Mouse (Mus musculus) granulocyte monocyte progenitor cell, adult 5-6 weeks (primary cell): ENCODE measurements around the gene Scel. TPM values are rescaled to one million over a fixed set of nuclear protein-coding genes. Genes with fewer than 3 reads are reported as not detected.
A peak's percentile ranks its signal among the peaks of the same experiment; 100 is the strongest.

Experiments used
- ATAC-seq: replicated peaks from 2 replicates; pipeline ENCODE4 v1.8.0; 2016; ENCODE audit warnings: mild to moderate bottlenecking, moderate TSS enrichment, inconsistent platforms; ENCODE audit not compliant: poor library complexity, severe bottlenecking
- total RNA-seq, 2 experiments: library from RNA; stranded (forward) in 1 of 2; stranded (reverse) in 1 of 2; fragments of 200-712, 200-1000 nt in 1 of 2; fragments of >200 nt in 1 of 2; fragmentation: Nextera tagmentation in 1 of 2; gene quantifications; 2 replicates each; pipeline ENCODE4 v1.2.3; 2014 to 2017

Gene Scel
- total RNA-seq, 2 experiments from 2014 or later, result not detected

DNA sequence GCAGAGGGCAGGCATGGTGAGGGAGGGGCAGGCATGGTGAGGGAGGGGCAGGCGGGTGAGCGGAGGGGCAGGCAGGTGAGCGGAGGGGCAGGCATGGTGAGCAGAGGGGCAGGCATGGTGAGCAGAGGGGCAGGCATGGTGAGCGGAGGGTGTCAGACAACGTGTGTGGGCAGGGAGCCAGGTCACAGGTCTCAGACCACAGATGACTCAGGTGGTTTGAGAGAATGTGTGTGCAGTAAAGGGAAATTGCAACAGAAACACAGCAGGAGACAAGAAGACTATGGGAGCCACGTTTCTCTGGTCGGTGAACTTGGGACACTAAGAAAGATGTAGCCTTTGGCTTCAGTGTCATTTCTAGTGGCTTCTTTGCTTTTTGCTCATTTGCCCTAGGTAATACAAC is 8.6 kb upstream of the Scel start:
- peak; percentile 85 for ATAC-seq

DNA sequence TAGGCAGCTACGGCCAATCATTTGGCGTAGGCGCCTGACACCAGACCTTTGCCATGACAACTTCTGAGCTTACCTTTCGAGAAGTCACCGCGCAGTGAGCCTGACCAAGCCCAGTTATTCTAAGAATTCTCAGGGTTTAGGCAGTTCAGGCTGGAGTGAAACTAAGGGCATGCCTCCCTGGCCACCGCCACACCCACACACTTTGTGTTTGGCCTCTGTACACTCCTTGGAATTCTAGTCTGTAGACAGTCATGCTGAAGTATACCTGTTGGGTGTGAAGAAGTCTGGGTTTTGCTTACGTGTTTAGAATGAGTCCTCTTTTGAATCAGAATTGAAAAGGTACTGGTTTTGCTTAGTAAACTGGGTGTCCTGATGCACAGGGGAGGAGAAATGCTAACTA is 3.6 kb upstream of the Scel start:
- ATAC-seq, result no peak

DNA sequence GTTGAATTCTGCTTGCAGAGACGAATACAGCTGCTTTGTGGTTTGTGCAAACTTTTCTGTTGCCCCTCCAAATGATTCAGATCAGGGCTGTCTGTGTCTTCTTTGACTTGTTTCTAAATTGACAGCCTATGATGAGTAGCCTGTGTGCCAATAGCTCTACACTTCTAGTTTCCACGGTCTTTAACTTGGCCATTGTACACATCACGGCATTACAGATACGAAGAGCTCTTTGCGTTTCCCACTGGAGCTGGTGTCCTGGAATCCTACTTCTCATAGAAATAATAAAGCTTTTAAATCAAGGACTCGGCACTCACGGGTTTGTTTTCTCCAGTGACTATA is 300 bp downstream of the Scel start:
- no peak for ATAC-seq

DNA sequence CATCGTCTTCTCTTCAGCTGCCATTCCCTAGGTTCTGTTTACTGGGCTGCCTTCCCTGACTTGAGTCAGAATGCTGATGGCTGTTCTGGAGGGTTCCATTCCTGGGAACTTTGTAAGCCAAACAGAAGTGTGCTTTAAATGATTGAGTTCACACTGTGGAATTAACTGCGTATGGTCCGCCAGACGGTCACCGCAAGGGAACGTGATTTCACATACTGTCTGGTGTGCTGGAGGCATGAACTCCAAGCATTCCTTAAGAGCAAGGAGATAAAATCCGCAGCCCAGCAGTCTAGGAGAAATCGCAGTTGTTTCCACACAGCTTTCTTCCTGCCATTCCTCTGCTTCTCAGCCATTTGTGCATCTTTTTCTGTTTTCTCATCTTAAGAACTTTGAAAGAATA is 2.3 kb downstream of the Scel start:
- no peak for ATAC-seq

DNA sequence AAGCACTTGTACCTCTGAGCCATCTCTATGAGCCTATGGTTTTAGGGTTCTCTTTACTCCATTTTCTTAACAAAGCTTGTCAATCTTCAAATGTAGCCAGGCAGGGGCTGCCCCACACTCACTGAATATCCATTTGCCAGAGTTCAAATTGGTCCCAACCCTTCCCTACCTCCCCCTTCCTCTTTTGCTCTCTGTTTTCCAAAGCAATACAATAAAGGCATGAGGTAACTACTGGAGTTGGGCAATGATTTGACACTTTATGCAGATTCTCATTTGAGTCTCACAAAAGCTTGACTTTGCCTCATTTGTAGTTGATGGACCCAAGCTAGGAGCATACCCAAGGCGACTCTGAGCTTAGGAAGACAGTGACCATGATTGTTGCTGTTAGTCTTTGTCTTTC is 13.1 kb downstream of the Scel start:
- ATAC-seq, result peak; percentile 42

DNA sequence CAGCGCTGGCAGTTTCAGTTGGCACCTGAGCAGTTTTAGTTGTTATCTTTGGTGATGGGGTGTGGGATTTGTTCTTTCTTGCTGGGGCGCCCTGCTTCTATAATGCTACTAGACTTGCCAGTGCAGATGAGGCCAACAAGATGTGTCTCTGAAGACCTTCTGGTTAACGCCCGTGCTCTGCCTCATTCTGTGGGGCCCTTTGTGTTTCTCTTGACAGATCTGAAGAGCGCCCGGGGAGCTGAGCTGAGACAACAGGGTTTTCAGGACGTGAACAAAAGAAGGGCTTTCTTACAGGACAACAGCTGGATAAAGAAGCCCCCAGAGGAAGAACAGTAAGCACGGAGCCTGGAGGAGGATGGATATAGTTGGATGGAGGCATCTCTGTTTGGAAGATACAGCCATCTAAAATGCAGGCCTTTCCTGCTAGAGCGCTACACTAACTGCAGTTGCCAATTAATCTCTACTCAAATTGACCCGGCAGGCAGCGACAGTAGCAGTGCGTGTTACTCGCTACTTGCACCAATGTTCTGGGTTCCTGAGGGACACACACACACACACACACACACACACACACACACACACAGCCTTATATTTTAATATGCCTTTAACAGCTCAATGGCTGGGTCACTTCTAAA is 16.7 kb downstream of the Scel start:
- no peak for ATAC-seq

DNA sequence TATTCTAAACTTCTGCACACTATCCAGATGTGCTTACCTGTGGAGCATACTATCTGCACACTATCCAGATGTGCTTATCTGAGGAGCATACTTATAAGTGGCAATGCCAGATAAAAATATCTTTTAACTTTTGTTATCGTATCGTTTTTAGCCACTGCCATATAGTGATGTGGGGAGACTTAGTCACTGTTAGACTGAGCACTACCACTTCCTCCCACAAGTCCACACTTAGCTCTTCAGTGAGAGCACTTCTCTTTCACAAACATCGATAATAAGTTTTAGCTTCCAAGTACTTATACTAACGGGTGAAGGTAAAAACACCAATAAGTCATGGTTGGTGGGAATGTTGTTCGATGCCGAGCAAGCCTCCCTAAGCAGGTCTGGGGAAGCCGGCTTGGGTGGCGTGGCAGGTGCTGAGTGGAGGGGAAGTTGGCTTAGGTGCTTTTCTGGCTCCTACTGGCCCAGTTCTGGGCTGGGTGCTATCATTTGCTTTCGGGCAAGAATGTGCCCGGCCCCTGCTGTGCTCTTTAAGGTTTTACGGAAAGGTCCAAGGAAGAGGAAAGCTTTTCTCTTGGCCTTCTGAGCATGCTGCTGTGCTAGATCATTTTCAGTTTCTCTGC is 18.7 kb downstream of the Scel start:
- peak; percentile 48 for ATAC-seq

DNA sequence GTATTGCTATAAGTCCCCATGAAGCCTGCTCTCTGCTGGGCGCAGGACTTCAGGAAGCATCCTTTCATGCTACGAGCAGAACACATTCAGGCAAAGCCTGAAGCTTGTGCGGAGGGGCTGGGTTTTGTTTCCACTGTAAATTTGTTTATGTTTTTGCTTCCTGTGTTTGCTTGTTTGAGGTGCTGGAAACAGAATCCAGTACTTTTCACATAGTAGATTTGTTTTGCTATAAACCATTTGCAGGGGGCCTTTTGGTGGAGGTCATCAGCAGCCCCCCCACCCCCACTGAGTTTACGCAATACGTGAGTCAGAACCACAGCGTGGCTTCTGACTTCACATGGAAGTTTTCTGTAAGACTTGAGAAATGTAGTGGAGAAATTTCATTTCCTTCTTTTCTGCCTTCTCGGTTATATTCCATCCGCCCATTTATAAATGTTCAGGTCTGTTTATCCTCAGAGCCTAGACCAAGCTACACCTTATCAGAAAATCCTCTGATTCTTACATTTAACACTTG is 22.4 kb downstream of the Scel start:
- ATAC-seq, result peak; percentile 80

DNA sequence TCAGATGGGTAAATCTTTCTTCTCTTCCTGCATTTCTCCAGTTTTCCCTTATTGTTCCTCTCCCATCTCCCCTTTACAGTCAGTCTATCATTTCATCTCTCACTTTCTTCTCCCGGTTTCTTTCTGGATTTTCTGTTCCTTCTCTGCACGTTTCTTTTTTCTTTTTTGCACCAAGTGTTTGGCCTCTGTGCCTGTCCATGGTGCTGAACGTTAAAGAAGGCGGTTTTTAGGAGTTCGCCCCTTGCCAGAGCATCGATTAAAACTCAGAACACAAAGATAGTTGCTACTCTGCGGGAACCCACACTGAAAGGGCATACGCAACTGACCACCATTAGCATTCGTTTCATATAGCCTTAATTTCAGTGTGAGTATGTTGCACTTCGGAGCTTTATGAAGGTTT is 23.2 kb downstream of the Scel start:
- peak; percentile 22; the same call in 1 of the 2 replicates for ATAC-seq

DNA sequence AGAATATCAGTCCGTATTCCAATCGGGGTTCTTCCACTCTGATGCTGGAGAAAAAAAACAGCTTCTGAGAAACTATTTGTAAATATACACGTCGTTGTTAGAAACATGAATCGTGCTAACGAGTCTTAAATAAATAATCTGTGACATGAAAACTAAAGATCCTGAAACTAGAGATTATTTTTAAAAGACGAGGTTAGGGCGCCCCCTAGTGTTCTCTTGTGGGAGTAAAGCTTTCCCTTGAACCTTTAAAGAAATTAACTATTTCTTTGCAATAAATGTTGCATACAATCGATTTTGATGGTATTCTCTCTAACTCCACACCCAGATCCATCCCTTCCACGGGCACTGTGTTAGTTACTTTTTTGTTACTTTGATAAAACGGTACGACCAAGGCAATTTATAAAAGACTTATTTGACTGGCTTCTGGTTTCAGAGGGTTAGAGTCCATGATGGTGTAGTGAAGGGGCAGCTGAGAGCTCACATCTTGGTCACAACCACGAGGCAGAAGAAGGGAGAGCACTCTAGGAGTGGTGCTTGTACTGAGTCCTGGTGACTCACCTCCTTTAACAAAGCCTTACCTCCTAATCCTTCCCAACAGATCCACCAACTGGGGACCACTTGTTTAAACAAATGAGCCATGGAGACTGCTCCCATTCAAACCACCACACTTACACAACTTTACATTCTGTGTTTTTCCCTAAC is 24.4 kb downstream of the Scel start:
- ATAC-seq, result no peak

DNA sequence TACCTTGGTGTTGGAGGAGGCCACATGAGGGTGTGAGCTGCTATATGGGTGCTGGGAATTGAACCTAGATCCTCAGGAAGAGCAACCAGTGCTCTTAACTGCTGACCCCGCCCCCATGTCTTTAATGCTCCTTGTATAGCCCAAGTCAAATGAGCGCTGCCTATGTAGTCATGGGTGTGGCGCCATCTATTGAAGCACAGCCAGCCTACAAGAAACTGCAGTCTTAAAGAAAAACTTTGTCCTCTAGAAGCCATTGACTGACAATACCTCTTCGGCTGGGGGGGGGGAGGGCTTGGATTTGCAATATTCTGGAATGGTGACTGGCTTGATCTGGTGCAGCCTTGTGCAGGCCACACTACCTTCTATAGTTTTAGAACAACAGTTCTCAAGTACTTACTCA is 26.7 kb downstream of the Scel start:
- no peak for ATAC-seq

DNA sequence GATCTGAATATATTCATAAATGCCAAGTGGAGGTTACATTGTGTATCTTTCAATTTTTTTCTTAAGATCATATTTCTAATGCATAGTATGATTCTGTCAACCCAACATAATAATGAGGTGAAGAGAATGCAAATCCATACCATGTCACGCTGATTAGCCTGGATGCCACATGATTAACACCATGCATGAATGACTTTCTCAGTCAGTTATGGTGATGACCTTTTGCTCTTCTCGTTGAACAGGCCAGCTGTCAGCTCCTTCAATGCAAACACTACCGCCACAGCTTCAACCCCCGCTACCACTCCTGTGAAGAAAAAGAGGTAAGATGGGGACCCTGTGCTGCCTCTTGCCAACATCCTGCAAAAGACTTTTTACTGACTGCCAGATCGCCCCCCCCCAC is 28.5 kb downstream of the Scel start:
- ATAC-seq, result no peak

DNA sequence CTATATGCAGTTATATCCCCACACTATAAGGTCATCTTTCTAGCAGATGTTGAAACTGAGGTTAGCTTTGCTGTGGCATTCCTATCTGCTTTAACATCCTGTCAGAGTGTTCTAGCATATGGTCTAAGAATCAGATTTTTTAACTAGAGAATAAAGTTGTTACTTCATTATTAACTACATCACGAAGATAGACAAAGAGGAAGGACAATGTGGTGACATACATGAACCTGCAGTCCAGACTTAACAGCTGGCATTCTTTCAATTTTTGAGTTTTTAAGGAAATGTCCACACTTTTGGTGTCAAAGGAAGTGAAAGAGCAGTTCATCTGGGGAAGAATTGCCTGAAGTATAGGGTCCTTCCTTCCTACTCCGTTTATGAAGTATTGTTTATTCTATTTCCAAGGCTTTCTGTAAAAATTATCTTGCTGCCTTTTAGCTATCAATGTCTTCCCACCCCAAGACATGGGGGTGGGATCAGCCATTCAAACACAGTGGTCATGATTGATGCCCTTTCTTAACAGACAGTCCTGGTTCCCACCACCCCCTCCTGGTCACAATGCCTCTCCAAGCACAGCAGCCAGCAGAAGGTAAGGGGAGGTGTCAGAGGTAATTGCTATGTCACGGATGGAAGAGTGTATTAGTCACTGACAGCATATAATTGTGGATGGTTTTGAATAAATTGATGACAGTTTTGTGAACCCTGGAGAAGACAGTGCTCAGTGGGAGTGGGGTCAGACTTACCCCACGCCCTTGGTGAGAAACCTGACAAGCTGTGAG is 30.4 kb downstream of the Scel start:
- peak; percentile 88 for ATAC-seq

DNA sequence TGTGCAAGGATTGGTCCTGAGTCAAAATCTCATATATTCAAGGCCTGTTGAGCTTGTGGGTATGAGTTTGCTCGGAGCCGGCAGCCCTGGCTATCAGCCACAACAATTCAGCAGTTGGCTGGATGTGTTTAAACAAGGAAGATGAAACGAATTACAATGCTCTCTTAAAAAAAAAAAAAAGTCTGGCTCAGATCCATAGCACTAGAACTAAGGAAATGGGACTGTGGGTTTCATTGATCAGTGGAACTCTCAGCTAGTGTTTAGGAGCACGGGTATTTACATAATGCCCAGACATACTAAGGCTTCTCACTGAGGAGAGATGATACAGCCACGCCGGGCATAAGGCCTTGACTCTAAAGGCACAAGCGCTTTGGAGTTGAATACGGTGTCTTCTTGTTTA is 32.6 kb downstream of the Scel start:
- no peak for ATAC-seq

DNA sequence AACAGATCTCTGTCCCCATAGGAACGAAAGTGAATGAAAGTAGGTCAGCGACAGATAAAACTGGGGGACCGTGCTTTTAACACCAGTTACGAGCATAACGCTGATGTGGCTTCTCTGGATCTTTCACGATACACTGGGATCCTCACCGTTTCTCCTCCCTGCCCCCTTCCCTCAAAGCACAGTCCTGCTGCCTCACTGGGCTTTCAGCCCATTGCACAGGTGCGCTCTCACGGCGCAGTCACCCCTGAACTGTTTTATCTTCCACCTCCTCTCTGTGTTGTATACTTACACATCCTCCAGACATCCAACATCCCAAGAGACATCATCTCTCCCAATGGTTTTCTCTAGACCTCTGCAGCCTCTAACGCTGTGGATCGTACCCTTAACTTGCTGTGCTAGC is 33.1 kb downstream of the Scel start:
- no peak for ATAC-seq

DNA sequence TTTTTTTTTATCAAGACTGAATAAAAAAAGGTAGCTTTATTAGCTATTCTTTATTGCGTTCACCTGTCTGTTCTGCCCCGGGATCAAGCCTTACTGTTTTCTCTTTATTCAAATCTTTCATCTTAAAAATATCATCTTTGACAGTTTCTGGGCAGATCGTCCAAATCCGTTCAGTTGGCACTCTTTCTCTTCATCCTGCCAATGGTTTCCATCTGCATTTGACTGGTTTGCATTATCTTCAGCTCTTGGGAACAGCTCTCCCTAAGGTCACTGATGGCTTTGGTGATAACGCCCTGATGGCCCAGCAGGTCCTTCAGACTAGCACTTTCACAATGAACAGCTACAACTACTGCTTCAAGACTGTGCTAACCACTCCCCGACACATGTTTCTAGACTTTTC is 35.1 kb downstream of the Scel start:
- ATAC-seq, result no peak

DNA sequence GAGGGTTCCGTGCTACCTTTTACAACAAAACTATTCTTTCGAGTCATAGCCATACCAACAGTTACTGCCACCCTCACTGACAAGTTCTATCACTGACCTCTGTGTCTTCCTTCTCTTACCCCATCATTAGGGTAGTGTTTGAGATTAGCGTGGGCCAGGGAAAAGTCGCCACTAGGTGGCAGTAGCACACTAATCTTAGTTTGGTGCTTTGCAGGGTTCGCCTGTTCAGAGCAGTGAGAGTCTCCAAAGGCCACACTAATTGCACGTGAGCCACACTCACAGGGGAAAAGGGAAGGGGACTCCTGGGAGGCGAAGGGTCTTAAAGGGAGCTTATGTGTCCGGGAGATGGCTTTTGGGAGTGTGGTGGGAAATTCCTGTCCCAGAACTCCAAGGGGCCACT is 37.3 kb downstream of the Scel start:
- ATAC-seq, result peak; percentile 96

DNA sequence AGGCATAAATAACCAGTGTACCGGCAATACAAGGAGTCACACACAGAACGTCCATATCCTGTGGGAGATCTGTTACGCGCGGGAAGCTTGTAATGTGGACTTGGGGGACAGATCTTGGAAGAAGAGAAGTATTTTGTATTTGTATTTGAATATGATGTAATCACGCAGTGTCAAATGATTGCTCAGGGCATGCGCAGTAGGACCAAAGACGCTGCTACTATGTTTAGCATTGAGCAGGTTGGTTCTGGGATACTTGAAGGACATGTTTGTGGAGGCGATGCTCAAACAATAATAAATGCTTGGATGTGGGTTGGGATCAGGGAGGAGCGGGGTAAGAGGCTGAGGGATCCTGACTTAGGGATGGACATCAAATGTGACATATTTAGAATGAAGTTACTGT is 37.8 kb downstream of the Scel start:
- no peak for ATAC-seq

DNA sequence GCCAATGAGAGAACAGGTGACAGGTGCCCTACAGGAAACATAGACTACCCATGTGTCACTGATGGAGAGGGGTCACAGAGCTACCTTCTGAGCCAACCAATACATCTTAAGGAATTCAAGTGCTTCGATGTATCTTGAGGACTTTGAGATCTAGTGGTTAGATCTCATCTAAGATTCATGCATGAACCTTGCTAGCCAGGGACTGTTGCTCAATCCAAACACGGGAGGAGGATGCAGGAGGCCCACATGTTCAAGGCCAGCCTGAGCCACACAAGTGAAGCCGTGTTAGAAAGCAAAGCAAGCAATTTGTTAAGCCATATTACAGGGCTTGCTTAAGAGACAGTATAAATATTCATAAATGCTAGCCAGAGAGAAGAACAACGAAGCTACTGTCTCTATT is 38.8 kb downstream of the Scel start:
- ATAC-seq, result no peak

DNA sequence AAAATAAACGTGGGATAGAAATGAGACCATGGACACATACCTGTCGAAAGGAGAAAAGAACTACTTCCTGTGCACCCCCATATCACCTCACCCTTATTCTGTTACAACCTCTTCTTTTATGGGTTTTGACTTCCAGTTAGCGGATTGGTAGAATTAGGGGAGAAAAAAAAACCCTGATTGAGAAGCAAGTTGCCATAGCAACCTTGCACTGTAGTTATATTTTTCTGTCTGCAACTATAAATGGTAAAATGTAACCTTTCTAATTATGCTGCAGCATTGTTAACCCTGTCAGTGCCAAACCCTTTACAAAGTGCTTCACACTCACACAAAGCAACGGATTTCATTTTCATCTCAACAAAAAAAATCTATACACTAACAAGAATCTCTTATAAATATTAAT is 39.2 kb downstream of the Scel start:
- ATAC-seq, result no peak

DNA sequence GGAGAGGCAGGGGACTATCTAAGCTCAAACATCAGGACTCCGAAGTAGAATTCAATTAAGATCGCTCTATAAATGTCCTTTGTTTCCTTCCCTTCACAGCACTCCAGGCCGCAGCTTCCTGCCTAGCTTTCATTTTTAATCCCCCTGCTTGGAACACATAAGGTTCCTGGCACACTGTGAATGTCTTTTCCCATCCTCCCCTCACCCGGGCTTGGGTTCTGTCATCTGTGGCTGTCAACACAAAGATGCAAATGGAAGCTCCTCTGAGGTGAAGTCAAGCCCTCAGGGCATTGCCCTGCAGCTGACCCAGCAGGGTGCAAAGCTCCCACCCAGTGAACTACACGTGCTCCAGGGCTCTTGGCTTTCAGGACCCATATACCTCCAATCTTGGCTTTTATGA is 43.5 kb downstream of the Scel start:
- ATAC-seq, result no peak
